Mouse (Mus musculus): ENCODE measurements around the gene Rsad2.
"Not testable (repeated sequence)": the region's sequence is repeated elsewhere in the genome, so short reads cannot be mapped to it uniquely, and the experiment has no call there.

The Rsad2 gene

DNA sequence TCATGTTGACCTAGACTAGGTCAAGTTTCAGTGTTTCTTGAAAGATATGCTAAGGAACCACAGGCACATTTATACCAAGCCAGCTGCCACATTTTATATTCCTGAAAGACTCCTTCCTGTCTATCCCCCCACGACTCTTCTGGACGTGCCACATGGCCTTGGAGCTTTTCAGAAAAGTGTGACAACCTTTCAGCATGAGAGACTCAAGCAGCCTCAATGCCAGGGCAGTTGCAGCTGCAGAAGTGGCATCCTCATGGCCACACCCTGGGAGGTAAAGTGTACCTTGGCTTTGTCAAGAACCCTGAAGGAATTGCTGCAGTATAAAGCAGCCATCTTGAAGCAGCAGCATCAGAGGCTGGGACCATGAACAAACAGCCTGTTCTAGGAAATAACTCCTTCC lies 11.7 kb downstream of the Rsad2 start:
- DNase-seq = no peak

- peak; percentile 68 for DNase-seq
These were observed 12.2 kb downstream of the Rsad2 start for GRCm38 (mm10) chr12:26444054-26444453.

GRCm38 (mm10) chr12:26439366-26439765 lies 16.9 kb downstream of the Rsad2 start:
- DNase-seq = peak; percentile 19

DNA sequence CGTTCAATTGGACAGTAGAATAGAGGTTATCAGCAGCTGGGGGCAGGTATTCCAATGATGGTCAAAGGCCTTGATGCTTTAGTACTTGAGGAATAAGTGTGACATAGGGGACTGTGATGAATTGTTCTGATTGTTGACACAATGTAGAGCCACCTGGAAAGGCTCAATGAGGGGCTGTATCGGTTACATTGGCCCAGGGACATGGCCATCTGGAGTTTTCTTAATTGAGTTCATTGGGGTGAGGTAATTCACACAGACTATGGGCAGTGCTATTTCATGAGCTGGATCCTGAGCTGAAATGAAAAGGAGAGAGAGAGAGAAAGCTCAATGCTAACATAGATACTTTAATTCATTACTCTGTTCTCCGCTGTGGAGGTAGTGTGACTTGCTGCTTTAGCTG lies 18.3 kb downstream of the Rsad2 start:
- DNase-seq = no peak

DNA sequence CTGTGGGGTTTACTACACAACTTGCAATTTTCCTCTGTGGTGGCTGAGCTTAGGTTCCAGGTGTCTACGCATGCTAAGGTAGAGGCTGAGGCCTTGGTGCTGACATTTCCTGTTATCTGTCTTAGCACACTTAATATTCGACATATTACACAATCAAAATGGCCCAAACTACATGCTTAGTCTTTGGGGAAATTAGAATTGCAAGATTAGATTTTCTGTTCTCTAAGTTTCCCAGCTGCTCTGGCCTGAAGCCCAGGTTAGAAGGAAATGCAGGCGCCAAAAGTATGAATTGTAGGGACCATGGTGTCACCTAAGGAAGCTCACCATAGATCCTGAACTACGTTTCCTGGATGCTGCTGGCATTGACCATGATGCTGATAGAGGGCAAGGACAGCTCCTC lies 19.9 kb downstream of the Rsad2 start:
- peak; percentile 45 for DNase-seq

GRCm38 (mm10) chr12:26428771-26429170 lies 27.5 kb downstream of the Rsad2 start:
- not testable (repeated sequence) for DNase-seq

DNA sequence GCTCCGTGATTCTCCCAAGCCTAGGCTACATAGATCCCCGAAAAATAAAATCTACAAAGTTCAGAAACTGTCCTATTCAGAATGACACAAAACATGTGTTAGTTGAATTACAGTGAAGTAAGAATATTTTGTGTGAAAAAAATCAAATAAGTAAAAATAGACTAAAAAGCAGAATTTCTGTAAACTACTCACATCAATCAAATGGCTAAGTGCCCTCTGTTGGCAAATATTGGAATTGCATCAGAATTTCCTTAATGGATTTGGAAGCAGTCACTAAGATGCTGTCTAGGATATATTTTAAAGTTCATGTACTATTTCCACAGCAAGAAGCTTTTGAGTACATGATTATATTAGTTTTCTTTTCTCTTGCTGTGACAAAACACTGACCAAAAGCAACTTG lies 31.4 kb downstream of the Rsad2 start:
- no peak for DNase-seq

- no peak for DNase-seq
These were observed 37.9 kb downstream of the Rsad2 start for GRCm38 (mm10) chr12:26418322-26418721.

DNA sequence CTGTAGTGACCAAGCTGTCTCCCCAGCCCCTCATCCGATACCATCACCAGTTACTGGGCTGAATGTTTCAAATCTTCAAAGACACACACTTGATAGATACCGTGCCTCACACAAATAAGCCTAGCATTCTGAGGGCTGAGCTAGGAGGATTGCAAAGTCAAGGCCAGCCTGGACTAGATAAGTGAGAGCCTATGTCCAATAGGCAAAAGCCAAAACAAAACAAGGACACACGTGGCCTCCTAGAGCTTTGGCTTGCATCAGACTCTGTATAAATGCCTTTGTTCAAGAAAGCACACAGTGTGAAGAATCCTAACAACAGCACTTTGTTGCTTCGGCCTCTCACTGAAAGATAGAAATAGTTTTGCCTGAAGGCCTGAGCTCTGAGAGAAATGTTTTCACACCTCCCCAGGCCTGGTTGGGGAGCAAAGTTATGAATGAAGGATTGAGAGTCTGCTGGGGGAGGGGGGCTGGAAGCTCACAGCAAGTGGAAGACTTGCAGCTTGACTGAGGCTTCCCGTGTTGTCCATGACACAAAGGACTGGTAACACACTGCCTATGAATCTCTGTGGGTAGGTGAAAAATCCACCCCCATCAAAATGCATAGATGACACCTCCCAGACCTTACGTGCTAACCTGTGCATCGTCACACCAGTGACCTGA lies 39.5 kb downstream of the Rsad2 start:
- no peak for DNase-seq

- peak; percentile 64 for DNase-seq
These were observed 41.0 kb downstream of the Rsad2 start, which contains the start of gene Rnf144a for GRCm38 (mm10) chr12:26415104-26415771. Gene Rnf144a (minus strand): TSS chr12:26415254.

- peak; percentile 13 for DNase-seq
These were observed 41.7 kb downstream of the Rsad2 start for GRCm38 (mm10) chr12:26414451-26415103.

GRCm38 (mm10) chr12:26413961-26414411 lies 42.3 kb downstream of the Rsad2 start:
- peak; percentile 19 for DNase-seq

DNA sequence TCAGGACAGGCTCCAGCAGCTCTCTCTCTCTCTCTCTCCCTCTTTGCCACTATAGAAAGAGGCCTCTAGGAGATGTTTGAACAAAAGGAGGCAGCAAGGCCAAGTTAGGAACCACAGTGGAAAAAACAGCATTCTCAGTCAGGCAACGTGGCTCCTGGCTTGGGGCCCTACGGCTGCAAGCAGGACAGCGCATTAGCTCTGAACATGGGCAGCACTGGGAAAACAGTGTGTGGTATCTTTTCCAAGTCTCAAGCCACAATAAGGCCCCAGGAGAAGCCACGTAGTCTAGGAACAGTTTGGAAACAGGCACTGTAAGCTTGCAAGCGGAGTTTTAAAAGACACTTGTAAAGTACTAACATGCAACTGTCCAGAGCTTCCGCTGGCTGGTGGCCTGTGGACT lies 43.5 kb downstream of the Rsad2 start:
- DNase-seq = no peak

- DNase-seq = no peak
These were observed 44.3 kb downstream of the Rsad2 start for GRCm38 (mm10) chr12:26411841-26412450.

GRCm38 (mm10) chr12:26410443-26410842 lies 45.8 kb downstream of the Rsad2 start:
- no peak for DNase-seq

GRCm38 (mm10) chr12:26408707-26409106 lies 47.5 kb downstream of the Rsad2 start:
- no peak for DNase-seq

GRCm38 (mm10) chr12:26404781-26405702 lies 51.2 kb downstream of the Rsad2 start:
- peak; percentile 15 for DNase-seq

GRCm38 (mm10) chr12:26403372-26404125 lies 52.7 kb downstream of the Rsad2 start:
- DNase-seq = peak; percentile 31

DNA sequence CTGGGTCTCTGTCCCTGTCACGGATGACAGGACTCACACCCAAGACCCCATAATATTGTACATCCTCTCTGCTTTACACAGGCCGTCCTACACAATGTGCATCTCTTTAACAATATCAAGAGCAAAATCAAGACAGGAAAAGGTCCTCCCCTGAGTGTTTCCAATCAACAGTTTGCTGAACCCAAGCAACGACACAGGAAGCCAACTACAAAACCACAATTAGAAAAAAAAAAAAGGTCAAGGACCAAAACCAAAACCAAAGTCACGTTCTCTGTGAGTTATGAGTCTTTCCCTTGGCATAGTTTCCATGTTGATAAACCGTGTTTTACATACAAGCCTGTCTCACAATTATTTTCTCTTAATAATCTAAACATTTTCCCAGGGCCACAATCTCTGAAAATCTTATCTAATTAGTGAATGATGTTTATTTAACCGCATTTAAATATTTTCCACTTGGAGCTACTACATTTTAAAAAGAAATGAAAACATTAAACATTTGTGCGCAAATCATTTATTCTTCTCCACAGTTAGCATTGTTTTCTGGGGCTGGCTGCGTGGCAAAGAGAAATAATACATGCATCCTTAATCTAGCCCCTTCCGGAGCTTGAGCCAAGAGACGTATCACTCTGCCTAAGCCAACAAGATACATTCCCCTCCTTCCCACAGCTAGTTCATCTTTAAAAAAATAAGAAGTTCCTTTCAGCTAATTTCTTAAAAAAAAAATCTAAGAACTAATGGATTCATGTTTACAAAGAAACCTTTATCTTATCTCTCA lies 54.4 kb downstream of the Rsad2 start:
- DNase-seq = no peak

- no peak for DNase-seq
These were observed 55.0 kb downstream of the Rsad2 start for GRCm38 (mm10) chr12:26401254-26401653.

- peak; percentile 23 for DNase-seq
These were observed 55.5 kb downstream of the Rsad2 start for GRCm38 (mm10) chr12:26400762-26401161.

Data from kidney, adult 11 months (tissue).